Mouse (Mus musculus) 416B (cell line): ENCODE measurements around the gene Angptl4.

Experiments used
- DNase-seq: peaks from one replicate; pipeline ENCODE4 v3.0.0; 2011; ENCODE audit warnings: low read depth

Angptl4 gene

DNA sequence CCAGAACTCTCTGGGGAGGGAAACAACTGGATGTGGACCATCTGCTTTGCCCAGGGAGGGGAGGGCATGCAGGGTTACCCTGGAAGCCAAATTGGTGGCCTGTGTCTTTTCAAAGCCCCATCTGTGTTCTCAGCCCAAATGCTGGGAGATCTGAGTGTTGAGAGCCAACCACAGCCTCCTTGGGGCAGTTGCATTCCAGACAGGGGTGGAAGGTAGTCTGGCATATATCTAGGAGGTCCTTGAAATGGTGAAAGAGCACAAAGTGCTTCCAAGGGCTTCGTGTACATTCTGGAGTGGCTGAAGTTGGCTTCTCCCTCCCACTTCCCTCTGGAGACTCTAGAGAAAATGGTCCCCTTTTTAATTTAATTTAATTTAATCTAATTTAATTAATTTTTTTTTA lies 23.1 kb upstream of the Angptl4 start:
- DNase-seq, result no peak

GRCm38 (mm10) chr17:33804205-33804604 lies 22.6 kb upstream of the Angptl4 start:
- DNase-seq, result no peak

GRCm38 (mm10) chr17:33802221-33802620 lies 20.6 kb upstream of the Angptl4 start:
- DNase-seq, result no peak

DNA sequence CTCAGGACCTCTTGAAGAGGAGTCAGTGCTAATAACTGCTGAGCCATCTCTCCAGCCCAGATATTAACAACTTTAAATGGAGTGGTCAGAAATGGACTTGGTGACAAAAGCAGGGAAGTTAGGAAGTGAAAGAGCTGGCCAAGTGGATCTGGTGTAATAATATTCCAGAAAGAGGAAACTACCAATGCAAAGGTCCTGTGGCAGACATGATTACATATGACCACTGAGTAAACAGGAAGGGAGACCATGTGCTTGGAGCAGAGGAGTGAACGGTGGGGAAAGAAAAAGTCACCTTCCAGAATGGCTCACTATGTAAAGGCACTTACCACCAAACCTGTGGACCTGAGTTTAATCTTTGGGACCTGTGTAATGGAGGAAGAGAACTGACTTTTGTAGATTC lies 17.6 kb upstream of the Angptl4 start:
- no peak for DNase-seq

DNA sequence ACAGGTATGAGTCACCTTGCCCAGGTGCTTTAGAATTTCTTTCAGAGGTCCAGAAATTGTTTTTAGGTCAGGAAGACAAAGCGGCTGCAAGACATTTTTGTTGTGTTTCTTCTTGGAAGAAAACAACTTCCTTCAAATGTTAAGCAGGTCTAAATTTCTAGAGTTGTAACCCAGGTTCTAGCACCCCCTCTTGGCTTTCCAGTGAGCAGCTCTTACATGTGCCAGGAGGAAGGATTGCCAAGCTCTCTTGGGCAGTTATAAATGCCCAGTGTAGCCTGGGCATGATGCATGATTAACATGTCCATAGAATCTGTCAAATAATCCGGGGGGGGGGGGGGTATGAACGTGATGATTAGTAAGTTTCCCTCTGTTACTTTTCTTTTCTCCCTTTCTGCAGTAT lies 16.7 kb upstream of the Angptl4 start:
- DNase-seq, result peak; percentile 79

GRCm38 (mm10) chr17:33788732-33789131 lies 7.1 kb upstream of the Angptl4 start:
- peak; percentile 60 for DNase-seq

DNA sequence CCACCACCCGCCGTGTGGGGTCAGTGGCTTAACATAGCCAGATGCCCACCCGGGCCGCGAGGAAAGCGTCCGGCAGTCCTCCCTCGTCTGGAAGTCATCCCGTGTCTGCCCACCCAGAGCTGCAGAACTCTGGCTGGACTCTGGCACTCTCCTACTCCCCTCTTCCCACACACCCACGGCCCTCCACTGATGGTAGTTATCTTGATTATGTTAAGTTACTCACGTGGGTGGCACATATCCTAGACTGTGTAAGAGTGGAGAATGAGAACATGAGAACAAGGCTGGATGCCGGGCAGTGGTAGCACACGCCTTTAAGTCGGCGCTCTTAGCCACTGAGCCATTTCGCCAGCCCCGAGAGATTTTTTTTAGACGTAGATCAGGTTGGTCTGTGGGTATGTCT lies 4.7 kb upstream of the Angptl4 start:
- no peak for DNase-seq

DNA sequence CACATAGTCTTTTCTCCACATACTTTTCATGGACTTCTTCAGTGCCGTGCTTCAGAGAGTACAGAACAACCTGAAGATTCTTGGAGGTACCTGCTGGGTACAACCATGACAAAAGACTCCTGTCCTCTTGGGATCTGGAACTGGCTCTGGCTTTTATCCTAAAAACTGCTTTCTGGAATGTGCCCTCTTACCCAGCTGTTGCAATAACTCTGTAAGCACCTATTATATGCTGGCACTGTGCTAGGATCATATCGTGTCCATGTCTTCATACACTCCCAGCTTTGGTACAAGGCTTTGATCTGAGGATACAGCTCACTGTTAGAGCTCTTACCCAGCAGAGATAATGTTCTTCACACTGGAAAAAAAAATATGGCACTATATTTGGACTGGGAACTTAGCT lies 3.3 kb upstream of the Angptl4 start:
- DNase-seq, result no peak

DNA sequence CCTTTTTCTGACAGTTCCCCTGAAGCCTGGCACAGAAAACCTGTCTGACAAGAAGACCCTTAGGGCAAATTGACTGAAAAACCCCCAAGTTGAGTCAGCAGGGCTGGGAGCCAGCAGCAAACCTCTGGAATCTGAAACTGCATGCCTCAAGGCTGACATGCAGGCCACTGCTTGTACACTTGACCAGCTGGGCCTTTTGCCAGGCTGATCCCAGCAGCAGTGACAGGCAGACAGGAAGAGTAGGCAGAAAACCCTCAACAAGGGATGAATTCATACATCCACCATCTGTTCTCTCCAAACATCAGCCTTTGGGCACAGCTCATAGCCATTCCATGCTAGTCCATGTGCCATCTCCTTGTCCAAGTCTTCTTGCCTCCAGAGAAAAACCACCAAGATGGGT lies 1.8 kb upstream of the Angptl4 start:
- no peak for DNase-seq

DNA sequence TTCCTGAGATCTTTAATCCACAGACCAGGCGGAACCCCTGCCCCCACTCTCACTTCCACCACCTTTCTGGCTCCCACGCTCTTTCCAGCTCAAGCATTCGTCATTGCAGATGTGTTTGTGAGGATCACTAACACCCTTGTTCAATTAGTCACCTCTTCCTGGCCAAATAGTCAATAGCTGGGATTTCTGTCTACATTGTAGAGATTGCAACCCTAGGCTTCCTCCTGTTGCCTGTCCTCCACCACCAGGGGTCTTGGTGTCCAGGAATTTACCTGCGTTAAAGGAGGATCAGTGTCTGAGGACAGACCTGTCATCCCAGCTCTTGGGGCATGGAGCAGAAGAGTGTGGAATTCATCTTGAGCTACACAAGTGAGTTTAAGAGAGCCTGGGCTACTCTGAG lies 437 bp upstream of the Angptl4 start:
- peak; percentile 25 for DNase-seq

GRCm38 (mm10) chr17:33780431-33780830 lies 1.2 kb downstream of the Angptl4 start:
- DNase-seq, result peak; percentile 88

- no peak for DNase-seq
These were observed 1.7 kb downstream of the Angptl4 start for GRCm38 (mm10) chr17:33779967-33780295.

DNA sequence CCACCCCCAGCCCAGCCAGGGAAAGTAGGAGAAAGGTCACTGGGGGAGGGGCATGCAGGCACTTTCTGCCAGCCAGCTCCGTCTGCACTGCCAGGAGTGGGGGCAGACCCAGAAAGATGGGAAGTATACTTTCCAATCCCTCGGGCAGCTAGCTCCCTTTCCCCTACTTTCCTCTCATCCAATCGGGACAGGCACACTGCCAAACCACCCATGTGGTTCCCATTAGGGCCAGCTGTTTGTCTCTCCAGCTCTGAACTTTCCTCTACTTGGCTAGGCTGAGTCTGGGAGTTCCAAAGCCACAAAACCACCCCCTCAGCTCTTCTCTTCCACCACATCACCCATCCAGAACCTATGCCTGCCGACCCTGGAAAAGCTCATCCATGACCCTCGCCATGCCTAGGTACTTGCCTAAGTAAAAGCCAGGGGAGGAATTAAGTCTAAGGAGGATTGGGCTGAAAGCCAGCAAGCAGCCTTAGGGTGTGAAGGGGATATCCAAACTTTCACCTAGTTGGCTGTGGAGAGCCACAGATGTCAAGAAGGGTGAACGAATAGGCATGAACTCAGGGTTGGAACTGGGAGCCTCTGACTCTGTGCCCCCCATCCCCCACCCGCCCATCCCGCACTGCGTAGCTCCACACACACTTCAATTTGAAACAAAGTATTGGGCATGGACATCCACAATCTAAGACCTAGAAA lies 2.2 kb downstream of the Angptl4 start:
- peak; percentile 30 for DNase-seq

DNA sequence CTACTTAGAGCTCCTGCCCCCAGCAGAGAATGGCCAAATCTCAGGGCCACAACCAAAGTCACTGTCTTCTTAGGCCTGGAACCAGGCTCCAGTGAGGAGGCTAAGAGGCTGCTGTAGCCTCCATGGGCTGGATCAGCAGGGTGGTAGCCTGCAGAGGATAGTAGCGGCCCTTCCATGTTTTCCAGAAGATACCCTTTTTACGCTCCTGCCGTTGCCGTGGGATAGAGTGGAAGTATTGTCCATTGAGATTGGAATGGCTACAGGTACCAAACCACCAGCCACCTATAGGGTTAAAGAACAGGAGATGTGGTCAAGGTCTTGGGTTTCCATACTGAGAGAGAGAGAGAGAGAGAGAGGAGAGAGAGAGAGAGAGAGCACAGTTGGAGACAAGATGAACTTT lies 6.3 kb downstream of the Angptl4 start:
- no peak for DNase-seq

DNA sequence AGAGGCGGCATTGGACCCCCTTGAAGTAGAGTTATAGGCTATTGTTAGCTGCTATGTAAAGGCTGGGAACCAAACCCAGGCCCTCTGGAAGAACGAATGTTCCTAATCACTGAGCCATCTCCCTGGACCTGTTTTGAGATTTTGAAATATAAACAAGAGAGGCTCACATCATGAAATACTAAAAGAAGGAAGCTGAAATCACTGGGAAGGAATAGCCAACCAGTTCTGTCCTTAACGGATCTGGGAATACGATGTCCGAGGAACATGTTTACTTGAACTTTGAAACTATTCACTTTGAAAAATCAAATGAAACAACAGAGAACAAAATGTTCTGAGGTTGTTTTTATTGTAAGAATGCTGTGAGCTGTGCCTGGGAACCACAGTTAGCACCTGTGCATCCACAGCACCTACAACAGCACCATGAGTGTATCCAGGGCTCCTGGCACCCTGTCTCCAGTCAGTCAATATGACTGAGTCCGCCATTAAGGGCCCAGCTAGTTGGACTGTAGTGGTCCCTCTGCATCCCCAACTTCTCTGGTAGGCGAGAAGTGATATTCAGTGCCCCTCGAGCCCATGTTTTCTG lies 7.0 kb downstream of the Angptl4 start:
- DNase-seq, result no peak

GRCm38 (mm10) chr17:33773871-33774572 lies 7.6 kb downstream of the Angptl4 start:
- DNase-seq, result no peak

DNA sequence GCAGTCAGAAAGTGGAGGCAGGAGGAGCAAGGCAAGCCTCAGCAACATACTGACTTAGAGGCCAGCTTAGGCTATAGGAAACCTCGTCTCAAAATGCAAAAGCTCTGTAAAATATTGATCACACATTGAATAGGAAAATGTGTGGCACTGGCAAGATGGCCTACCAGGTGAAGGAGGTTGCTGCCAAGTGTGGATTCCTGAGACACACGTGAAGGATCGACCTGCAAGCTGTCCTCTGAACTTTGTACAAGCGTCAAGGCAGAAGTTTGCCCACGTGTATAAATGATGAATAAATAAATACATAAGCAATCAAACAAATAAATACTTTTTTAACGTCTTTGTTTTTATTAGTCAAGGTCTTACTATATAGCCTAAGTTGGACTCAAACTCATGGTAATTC lies 8.2 kb downstream of the Angptl4 start:
- no peak for DNase-seq

GRCm38 (mm10) chr17:33771617-33772016 lies 10.0 kb downstream of the Angptl4 start:
- DNase-seq, result no peak

DNA sequence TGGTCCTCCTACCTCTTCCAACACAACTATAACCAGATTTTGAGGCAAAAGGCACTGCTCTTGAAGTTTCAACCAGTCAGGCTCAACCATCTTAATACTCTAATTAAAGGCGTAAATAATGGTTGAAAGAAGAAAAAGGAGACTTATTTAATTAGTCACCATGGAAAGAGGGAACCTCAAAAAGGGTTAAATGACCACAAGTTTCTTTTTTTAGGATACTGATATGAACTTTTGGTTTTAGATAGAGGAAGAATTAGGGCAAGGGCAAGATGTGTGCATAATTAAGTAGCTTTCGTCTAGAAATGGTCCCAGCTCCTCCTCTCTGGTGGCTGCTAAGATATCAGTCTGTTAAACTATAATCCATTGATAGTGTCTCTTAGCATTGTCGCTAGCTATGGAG lies 15.2 kb downstream of the Angptl4 start:
- no peak for DNase-seq

DNA sequence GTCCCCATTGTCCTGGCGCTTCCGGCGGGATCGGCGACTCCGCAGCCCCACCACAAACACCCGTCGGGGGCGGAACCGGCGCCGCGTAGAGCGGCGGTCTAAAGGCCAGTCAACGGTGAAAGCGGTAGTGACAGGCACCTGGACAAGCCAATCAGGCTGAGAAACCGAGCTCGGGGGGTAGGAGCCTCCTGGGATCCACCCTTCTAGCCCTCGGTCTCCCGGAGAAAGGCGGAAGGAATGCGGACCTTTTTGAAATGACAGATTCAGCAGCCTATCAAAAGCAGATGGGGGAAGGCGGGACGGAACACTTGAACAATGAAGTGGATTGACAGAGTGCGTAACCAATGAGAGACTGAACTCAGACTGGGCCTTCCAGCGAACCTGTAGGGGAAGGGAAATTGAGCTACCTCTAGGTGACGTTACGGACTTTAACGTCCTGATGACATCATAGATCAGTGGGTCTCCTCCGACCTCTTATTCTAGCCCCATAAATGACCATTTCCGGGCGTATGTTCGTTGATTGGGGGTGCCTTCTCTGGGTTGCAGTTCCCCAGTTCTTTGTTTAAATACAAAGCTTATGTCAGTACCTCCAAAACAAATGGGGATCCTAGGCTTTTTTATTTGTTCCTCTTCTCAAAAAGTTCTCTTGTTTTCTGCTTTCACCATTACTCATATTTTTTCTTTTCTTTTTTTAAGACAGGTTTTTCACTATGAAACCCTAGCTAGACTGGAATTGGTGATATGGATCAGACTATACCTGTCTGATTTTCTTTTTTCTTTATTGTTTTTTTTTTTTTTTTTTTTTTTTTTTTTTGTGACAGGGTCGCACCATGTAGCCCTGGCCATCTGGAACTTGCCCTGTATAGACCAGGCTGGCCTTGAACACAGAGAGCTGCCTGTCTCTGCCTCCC lies 21.1 kb downstream of the Angptl4 start, which contains the start of gene Rab11b:
Rab11b (minus strand) TSS at position 276 of the 911 bp plus-strand sequence.
- DNase-seq, result peak; percentile 100

DNA sequence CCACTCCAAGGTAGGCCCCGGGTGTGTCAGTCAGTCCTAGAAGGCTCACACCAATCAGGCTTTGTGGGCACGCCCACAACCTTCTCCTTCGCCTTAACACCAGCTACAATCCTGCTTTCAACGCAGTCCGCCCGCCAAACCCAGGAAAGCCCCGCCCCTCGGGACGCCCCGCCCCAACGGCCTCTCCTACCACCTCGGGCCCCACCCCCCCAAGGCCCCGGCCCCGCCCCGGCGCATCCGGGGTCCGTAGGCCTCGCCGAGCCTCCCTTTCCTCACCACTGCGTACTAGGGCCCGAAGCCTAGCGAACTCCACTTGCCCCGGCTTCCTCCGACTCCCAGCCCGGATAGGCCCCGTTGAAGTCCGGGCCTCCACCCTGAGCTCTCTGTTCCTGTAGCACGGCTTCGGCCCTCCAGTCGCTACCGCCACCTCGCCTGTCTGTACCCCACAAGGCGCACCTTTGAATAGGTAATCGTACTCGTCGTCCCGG lies 21.8 kb downstream of the Angptl4 start:
- DNase-seq, result peak; percentile 95

- no peak for DNase-seq
These were observed 24.4 kb downstream of the Angptl4 start for GRCm38 (mm10) chr17:33757231-33757630.
